Mouse (Mus musculus) 3T3-L1 (cell line): Measurements from ENCODE around the gene Spocd1.

Source experiments
- DNase-seq: peaks from one replicate; pipeline ENCODE4 v3.0.0-alpha.2; 2015; ENCODE audit warnings: low read depth, low spot score

Spocd1 gene

GRCm38 (mm10) chr4:129971989-129972388 is 42.9 kb downstream of the Spocd1 start:
- DNase-seq: no peak

- no peak for DNase-seq
Observed at GRCm38 (mm10) chr4:129974285-129974684, 45.2 kb downstream of the Spocd1 start.

DNA sequence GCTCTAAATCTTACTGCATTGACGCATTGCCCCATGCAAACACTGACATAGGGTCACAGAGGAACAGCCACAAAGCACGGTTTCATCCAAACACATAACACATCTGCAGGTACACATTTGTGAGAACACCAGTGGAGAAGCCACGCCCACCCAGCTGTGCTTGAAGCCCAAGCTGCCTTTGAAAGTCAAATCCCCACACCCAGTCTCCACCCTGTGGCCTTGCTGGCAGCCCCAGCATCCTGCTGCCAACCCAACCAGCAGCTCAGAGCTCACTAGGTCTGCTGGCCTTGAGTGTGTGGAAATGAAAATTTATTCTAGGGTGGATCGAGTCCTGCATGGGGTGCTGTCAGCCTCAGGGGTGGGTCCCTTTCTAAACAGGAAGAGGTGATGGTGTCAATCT is 48.2 kb downstream of the Spocd1 start:
- no peak for DNase-seq

- no peak for DNase-seq
Observed at GRCm38 (mm10) chr4:129978227-129978626, 49.2 kb downstream of the Spocd1 start.

- DNase-seq: no peak
Observed at GRCm38 (mm10) chr4:129978930-129979329, 49.9 kb downstream of the Spocd1 start.

- no peak for DNase-seq
Observed at GRCm38 (mm10) chr4:129981657-129982056, 52.6 kb downstream of the Spocd1 start.

GRCm38 (mm10) chr4:129983046-129983445 is 54.0 kb downstream of the Spocd1 start:
- DNase-seq: no peak

- peak; percentile 65 for DNase-seq
Observed at GRCm38 (mm10) chr4:129983764-129984420, 54.8 kb downstream of the Spocd1 start.

GRCm38 (mm10) chr4:129984421-129985061 is 55.5 kb downstream of the Spocd1 start, which contains the start of gene Adgrb2:
Adgrb2 (plus strand) TSS chr4:129984870.
- DNase-seq: no peak

DNA sequence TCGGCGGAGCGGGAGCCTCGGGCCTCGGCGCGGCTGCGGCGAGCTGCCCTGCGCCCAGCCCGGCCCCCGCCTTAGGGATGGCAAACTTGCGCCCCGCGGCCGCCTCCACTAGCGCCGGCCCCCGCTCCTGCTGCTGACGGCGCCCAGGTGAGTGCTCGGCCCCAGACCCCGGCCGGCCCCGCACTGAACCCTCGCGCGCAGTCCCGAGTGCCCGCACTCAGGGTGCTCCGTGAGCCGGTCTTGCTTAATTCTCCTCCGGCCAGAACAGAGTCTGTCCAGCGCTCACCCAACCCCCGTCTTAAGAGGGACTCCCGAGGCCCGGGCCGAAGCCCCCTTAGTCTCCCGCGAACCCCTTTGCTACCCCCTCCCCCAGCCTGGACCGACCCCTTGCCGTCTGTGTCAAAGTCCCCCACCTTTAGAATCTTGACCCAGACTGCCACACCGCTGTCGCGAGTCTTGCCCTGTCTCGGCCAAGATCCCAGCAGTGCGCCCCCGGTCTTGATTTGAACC is 56.2 kb downstream of the Spocd1 start:
- no peak for DNase-seq

- no peak for DNase-seq
Observed at GRCm38 (mm10) chr4:129985671-129986441, 56.8 kb downstream of the Spocd1 start.

- DNase-seq: no peak
Observed at GRCm38 (mm10) chr4:129987825-129988504, 58.9 kb downstream of the Spocd1 start.

DNA sequence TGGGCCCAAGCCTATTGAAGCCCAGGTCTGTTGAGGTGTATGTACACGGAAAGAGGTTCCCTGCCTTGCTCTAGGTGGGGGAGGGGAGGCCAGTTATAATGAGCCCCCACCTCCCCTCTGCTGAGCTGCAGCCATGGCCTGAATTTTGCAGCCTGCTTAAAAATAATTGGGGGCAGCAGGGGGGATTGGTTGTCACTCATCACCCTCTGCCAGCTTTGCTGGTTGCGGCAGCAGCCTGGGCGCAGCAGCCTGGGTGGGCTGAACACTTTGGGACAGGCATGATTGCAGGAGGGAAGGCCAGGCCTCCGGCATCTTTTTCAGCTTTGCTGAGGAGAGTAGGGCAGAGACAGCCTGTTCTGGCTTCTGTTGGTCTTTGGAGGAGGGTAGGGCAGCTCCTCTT is 60.9 kb downstream of the Spocd1 start:
- DNase-seq: no peak

DNA sequence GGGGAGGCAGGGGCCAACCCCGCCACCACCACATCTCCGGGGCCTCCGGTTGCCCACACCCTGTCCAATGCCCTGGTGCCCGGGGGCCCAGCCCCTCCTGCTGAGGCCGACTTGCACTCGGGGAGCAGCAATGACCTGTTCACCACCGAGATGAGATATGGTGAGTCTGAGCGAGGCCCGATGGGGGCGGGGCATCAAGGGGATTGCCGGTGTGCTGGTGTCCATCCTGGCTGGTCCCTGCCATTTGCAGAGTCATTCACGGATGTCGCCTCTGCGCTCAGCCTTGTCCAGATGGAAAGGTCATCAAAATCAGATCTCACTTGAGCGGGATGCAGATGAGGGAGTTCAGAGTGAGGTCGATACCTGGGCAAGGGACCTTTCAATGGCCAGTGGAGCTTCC is 63.7 kb downstream of the Spocd1 start:
- no peak for DNase-seq

DNA sequence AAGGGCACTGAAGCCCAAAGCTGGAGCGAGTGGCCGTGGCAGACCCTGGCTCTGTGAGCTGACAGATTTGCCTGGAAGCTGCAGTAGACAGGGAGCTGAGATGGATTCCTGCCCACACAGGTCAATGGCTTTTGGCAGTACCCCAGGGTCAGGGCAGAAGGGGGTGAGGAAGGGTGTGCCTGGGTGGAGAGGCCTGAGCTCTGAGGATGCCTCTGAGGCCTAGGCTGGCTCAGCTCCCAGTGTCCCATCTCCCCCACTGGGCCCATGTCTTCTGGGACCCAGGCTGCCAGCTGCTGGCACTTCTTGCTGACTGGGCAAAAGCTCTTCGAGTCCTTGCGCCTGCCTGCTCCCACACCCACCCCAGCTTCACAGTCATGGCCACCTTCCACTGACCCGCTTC is 64.2 kb downstream of the Spocd1 start:
- no peak for DNase-seq

DNA sequence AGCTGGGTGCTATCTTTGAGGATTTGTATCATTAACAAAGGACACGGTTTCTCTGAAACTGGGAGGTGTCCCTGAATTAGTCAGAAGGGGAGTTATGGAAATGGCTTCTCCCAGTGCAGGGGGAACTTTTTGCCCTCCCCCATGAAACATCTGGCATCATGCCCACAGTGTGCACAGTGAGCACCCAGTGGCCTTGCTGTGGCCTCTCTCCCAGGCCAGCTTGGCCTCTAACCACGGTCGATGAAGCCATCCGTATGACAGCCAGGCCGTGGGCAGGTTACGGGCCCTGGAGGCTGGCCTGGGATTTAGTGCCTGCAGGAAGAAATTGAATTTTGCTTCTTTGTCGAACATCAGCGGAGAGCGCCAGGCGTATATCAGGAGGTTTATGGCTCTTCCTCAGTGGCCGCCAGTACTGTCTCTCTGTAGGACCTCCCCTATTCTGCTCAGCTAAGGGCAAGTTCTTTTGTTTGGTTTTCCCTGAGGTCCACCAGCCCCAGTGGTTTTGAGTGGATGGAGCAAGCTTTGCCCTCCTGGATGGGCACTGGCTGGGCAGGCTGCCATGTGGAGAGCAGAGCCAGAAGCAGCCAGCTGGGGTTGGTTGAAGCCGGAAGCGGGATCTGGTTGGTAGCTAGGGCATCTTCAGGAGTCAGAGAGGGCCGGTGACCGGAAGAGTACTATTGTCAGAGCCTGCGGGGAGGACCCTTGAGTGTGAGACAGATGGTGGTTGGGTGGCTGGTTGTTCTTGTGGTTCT is 65.1 kb downstream of the Spocd1 start:
- peak; percentile 6 for DNase-seq

DNA sequence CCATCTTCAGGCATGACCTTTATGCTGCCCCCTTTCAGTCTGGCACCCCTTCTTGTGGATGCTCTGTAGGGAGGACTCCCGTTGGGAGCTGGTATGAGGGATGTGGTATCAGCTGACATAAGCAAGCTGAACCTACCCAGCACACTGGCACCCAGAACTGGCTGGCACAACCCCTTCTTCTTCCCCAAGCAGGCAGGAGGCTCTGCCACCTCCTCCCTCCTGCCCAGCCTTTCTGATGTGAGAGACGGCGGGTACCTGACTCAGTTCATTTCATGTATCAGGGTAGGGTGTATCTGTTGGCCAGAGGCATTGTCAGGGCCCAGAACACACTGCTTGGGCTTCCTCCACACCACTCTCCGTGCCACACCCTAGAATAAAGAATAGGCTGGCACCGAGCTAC is 65.7 kb downstream of the Spocd1 start:
- DNase-seq: no peak

DNA sequence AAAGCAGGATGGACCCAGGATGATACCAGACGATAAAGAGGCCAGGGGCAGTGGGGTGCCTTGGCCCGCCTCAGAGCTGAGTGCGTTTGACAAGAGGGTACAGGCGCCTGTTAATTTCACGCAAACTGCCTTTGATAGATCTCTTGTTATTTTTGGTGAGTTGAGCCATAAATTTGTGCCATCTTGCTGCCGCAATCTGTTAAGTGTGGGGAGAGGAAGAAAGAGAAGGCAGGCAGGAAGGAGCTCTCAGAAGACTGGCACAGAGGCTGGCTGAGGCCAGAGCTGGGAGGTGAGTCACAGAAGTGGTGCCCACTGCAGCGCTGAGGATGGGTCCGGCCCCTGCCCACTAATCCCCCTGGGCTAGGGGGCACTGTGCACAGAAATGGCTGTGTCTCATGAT is 66.2 kb downstream of the Spocd1 start:
- DNase-seq: no peak

DNA sequence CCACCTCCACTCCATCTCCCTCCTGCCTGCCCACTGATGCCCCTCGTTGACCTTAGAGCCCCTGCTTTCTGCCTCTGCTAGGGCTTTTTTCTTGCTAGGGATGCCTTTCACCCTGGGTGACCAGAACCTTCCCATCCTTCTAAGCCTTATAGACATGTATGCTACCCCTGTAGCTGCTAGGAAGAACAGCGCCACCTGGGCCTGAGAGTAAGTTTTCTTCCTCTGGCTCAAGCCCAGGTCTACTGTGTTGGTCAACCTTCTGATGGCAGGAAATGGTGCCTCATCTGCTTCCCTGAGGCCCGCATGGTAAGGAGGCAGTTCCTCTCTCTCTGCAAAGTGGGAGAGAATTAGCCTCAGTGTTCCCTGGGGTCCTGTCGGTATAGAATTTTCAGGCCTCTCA is 67.0 kb downstream of the Spocd1 start:
- DNase-seq: no peak

- DNase-seq: no peak
Observed at GRCm38 (mm10) chr4:129998124-129998523, 69.1 kb downstream of the Spocd1 start.

- DNase-seq: no peak
Observed at GRCm38 (mm10) chr4:130001710-130002109, 72.7 kb downstream of the Spocd1 start.
